Comparison of ENCODE assay signal across 20 mouse cellular contexts in the genomic region with DNA sequence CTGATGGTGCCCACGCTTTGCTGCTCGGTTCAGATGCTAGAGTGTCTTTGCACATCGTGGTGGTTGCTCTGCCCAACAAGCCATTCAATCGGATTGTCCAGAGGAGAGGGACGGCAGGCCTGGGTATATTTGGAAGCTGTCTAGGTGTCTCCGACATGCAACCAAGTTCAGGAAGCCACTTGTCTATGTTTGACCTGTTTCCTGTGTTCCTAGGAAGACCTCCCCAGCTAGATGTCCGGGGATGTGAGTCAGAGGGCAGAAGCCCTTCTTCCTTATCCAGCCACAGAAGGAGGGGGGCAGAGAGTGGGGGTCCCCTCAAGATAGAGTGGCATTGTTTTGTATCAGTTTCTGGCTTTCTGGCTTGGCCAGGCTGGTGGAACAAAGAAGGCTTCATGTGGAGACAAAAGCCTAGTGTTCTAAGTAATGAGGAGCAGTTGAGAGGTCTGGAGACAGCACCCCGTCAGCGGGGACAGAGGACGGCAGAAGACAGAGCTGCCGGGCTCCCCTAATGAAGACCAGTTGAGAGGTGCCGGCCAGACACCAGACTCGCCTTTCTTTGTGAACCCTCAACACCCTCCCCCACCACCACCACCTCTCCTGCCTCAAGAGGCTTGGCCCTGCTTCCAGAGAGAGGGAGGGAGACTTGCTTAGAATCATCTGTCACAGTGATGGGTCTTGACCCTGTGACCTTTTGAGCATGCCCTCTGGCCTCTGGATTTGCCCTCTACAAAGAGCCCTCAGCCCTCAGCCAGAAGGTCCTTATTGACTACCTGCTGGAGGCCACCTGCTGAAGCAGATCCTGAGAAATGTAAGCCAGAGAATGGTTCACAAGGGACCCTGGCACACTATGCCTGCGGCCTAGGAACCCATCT.
DNase-seq lines count a peak whose midpoint lies in the region; ATAC-seq lines count a peak whose summit lies in the region.
"Had no signal": no experiment of that assay in that cellular context is flagged by ENCODE, and none has a peak within 500 bp of the region (broad histone marks: within the 10 kb centered on the region; RNA-seq: fewer than 3 reads in every experiment).

No protein-coding gene starts in this region.

- H3K4me2 ChIP-seq in hindbrain, embryonic 11.5 days (replicated peaks; ENCODE audit: low read depth, low read length) = no peak overlapping the region
- H3K4me2 ChIP-seq in hindbrain, embryonic 14.5 days (replicated peaks) = no peak overlapping the region
- H3K4me2 ChIP-seq in embryonic facial prominence, embryonic 12.5 days (replicated peaks) = no peak overlapping the region
- H3K4me2 ChIP-seq: kidney, embryonic 15.5 days; limb, embryonic 13.5 days; liver, embryonic 13.5 days; lung, embryonic 15.5 days had no signal

- DNase-seq in hindbrain, embryonic 11.5 days (ENCODE audit: low spot score) = peak; percentile 26
- no peak for DNase-seq in hindbrain, embryonic 14.5 days (ENCODE audit: low spot score)
- DNase-seq in retina, postnatal 1 day = peak; percentile 48
- DNase-seq in retina, embryonic 14.5 days (ENCODE audit: low spot score) = no peak
- DNase-seq in yolk sac, embryonic 10.5 days (ENCODE audit: low spot score) = peak; percentile 13
- no peak for DNase-seq in right cerebral cortex, adult 18-20 months
- no peak for DNase-seq in heart, adult 9 months (ENCODE audit: low spot score in 2 of 2)
- DNase-seq: cerebellum, adult 8-10 months; gastrocnemius, adult 2 months; heart, adult 11 months; kidney, postnatal 4 days; liver, embryonic 13.5 days; spleen, adult 18-20 months had no signal

- H3K27me3 ChIP-seq in hindbrain, embryonic 11.5 days (ENCODE audit: control insufficient read depth, insufficient read depth, low read length) = no peaks in the 10 kb centered on the region; the same call in 1 of the 2 replicates
- no peaks in the 10 kb centered on the region for H3K27me3 ChIP-seq in hindbrain, embryonic 14.5 days (ENCODE audit: control insufficient read depth, insufficient read depth, low read length)
- H3K27me3 ChIP-seq in embryonic facial prominence, embryonic 12.5 days = no peaks in the 10 kb centered on the region
- H3K27me3 ChIP-seq: CH12.LX; kidney, embryonic 15.5 days; limb, embryonic 13.5 days; liver, embryonic 13.5 days; lung, embryonic 15.5 days had no signal

- H3K9me3 ChIP-seq in hindbrain, embryonic 11.5 days (ENCODE audit: control insufficient read depth, low read length) = no peaks in the 10 kb centered on the region
- no peaks in the 10 kb centered on the region for H3K9me3 ChIP-seq in hindbrain, embryonic 14.5 days (ENCODE audit: control insufficient read depth, low read length)
- H3K9me3 ChIP-seq in embryonic facial prominence, embryonic 12.5 days = no peaks in the 10 kb centered on the region
- H3K9me3 ChIP-seq: kidney, embryonic 15.5 days; limb, embryonic 13.5 days; liver, embryonic 13.5 days; lung, embryonic 15.5 days had no signal

- H3K27ac ChIP-seq in hindbrain, embryonic 11.5 days (ENCODE audit: low read depth, low read length) = no peak overlapping the region
- H3K27ac ChIP-seq in hindbrain, embryonic 14.5 days = no peak overlapping the region
- H3K27ac ChIP-seq in embryonic facial prominence, embryonic 12.5 days = no peak overlapping the region
- H3K27ac ChIP-seq: gastrocnemius, adult 2 months; kidney, embryonic 15.5 days; limb, embryonic 13.5 days; liver, embryonic 13.5 days; lung, embryonic 15.5 days had no signal

- WGBS in hindbrain, embryonic 11.5 days = 43% methylated on average over 14 of the region's 14 CpGs
- WGBS in hindbrain, embryonic 14.5 days = 47% methylated on average over 14 of the region's 14 CpGs
- 36% methylated on average over 14 of the region's 14 CpGs for WGBS in embryonic facial prominence, embryonic 12.5 days

- ATAC-seq in hindbrain, embryonic 11.5 days (ENCODE audit: low FRiP score) = no peak
- ATAC-seq in hindbrain, embryonic 14.5 days (ENCODE audit: low FRiP score) = no peak
- ATAC-seq in embryonic facial prominence, embryonic 12.5 days (ENCODE audit: insufficient number of reproducible peaks, insufficient read depth, low FRiP score, low TSS enrichment) = peak; percentile 28; the same call in 1 of the 2 replicates
- ATAC-seq: inflammation-experienced regulatory T-cells, adult 6 months; midbrain, embryonic 16.5 days had no signal

- H3K9ac ChIP-seq in hindbrain, embryonic 11.5 days (ENCODE audit: low read depth, low read length) = no peak overlapping the region
- H3K9ac ChIP-seq in hindbrain, embryonic 14.5 days = no peak overlapping the region
- H3K9ac ChIP-seq in embryonic facial prominence, embryonic 12.5 days = no peak overlapping the region
- H3K9ac ChIP-seq: kidney, embryonic 15.5 days; limb, embryonic 13.5 days; liver, embryonic 13.5 days; lung, embryonic 15.5 days had no signal

- H3K36me3 ChIP-seq in hindbrain, embryonic 11.5 days (ENCODE audit: control insufficient read depth, insufficient read depth, low read length) = no peaks in the 10 kb centered on the region
- H3K36me3 ChIP-seq in hindbrain, embryonic 14.5 days (replicated peaks; ENCODE audit: control insufficient read depth, insufficient read depth) = no peaks in the 10 kb centered on the region
- no peaks in the 10 kb centered on the region for H3K36me3 ChIP-seq in embryonic facial prominence, embryonic 12.5 days
- H3K36me3 ChIP-seq: kidney, embryonic 15.5 days; limb, embryonic 13.5 days; liver, embryonic 13.5 days; lung, embryonic 15.5 days had no signal

- no peaks in the 10 kb centered on the region for H3K4me1 ChIP-seq in hindbrain, embryonic 11.5 days (replicated peaks; ENCODE audit: control insufficient read depth, insufficient read depth, low read length)
- no peaks in the 10 kb centered on the region for H3K4me1 ChIP-seq in hindbrain, embryonic 14.5 days (replicated peaks; ENCODE audit: control insufficient read depth, insufficient read depth, low read length)
- peaks cover 3% of the 10 kb centered on the region; the same call in 1 of the 2 replicates for H3K4me1 ChIP-seq in embryonic facial prominence, embryonic 12.5 days
- H3K4me1 ChIP-seq: liver, embryonic 13.5 days had no signal

- H3K4me3 ChIP-seq in hindbrain, embryonic 11.5 days (ENCODE audit: low read depth, low read length) = no peak overlapping the region
- no peak overlapping the region for H3K4me3 ChIP-seq in hindbrain, embryonic 14.5 days (replicated peaks; ENCODE audit: low read length)
- no peak overlapping the region for H3K4me3 ChIP-seq in embryonic facial prominence, embryonic 12.5 days
- H3K4me3 ChIP-seq: gastrocnemius, adult 2 months; kidney, embryonic 15.5 days; limb, embryonic 13.5 days; liver, embryonic 13.5 days; lung, embryonic 15.5 days had no signal

Comparison
In these comparisons a context has a peak if more than half of its experiments do, and no peak if none do; other contexts are left out.
1. DNase-seq: peak in hindbrain, embryonic 11.5 days (single experiment), retina, postnatal 1 day (single experiment) and yolk sac, embryonic 10.5 days (single experiment); none in hindbrain, embryonic 14.5 days (single experiment), retina, embryonic 14.5 days (single experiment), right cerebral cortex, adult 18-20 months (single experiment) and heart, adult 9 months (0 of 2).